Mouse (Mus musculus) embryonic fibroblast, embryonic 13.5 days (primary cell): ENCODE data around the gene Rpusd4. TPM values are rescaled to one million over a fixed set of nuclear protein-coding genes. Genes with fewer than 3 reads are reported as not detected.

ENCODE experiments used
- H3K27ac ChIP-seq: 2 replicates; pipeline ENCODE4 v1.5.1; 2012; ENCODE audit warnings: low read length, control low read depth, inconsistent platforms; ENCODE audit not compliant: insufficient read depth
- H3K4me1 ChIP-seq: 2 replicates; pipeline ENCODE4 v1.6.1; 2011; ENCODE audit warnings: low read length; ENCODE audit not compliant: control insufficient read depth, insufficient read depth
- H3K4me3 ChIP-seq: 2 replicates; pipeline ENCODE4 v1.5.1; 2011; ENCODE audit warnings: mild to moderate bottlenecking, control low read depth, low read length; ENCODE audit not compliant: insufficient read depth
- CTCF ChIP-seq: IDR thresholded peaks from 2 replicates; pipeline ENCODE4 v1.5.1; 2011; ENCODE audit warnings: mild to moderate bottlenecking, control low read depth, low read length, moderate library complexity, borderline replicate concordance; ENCODE audit not compliant: insufficient read depth
- POLR2A ChIP-seq: IDR thresholded peaks from 2 replicates; pipeline ENCODE4 v1.6.1; 2011; ENCODE audit warnings: low read depth, mild to moderate bottlenecking, control low read depth, low read length, moderate library complexity
- polyA plus RNA-seq: library from polyadenylated mRNA; stranded (reverse); fragments of >200 nt; gene quantifications from 2 replicates; pipeline ENCODE4 v1.2.4, GENCODE M21; 2011; ENCODE audit warnings: low read depth; ENCODE audit not compliant: missing spikeins, insufficient read length

The Rpusd4 gene
- polyA plus RNA-seq, 1 experiment = 11.0 TPM

- Histone ChIP-seq H3K4me1 (no peaks in the 10 kb centered on the region), H3K27ac (no peak overlapping the region), H3K4me3 (no peak overlapping the region)
- TF ChIP-seq CTCF (no peak), POLR2A (no peak)
These were observed 10.3 kb upstream of the Rpusd4 start for GRCm38 (mm10) chr9:35257365-35257764.

GRCm38 (mm10) chr9:35262418-35262817 is 5.2 kb upstream of the Rpusd4 start:
- H3K4me1 ChIP-seq = no peaks in the 10 kb centered on the region
- H3K27ac ChIP-seq = no peak overlapping the region
- no peak overlapping the region for H3K4me3 ChIP-seq
- TF ChIP-seq POLR2A (no peak), CTCF (no peak)

GRCm38 (mm10) chr9:35263431-35263830 is 4.2 kb upstream of the Rpusd4 start:
- no peak overlapping the region for H3K4me3 ChIP-seq

GRCm38 (mm10) chr9:35264509-35264908 is 3.2 kb upstream of the Rpusd4 start:
- no peak overlapping the region for H3K4me3 ChIP-seq
- TF ChIP-seq CTCF (no peak), POLR2A (no peak)
- H3K27ac ChIP-seq = no peak overlapping the region
- peaks cover 2% of the 10 kb centered on the region; the same call in 1 of the 2 replicates for H3K4me1 ChIP-seq

More at GRCm38 (mm10) chr9:35263431-35263830, 4.2 kb upstream of the Rpusd4 start:
- Histone ChIP-seq H3K4me1 (no peaks in the 10 kb centered on the region), H3K27ac (no peak overlapping the region)
- TF ChIP-seq CTCF (no peak), POLR2A (no peak)

- H3K4me1 ChIP-seq = peaks cover 2% of the 10 kb centered on the region; the same call in 1 of the 2 replicates
- peak overlapping the region; percentile 61 for H3K4me3 ChIP-seq
- no peak overlapping the region; the same call in 1 of the 2 replicates for H3K27ac ChIP-seq
- no peak for TF ChIP-seq CTCF
- no peak for TF ChIP-seq POLR2A
These were observed 481 bp downstream of the Rpusd4 start for GRCm38 (mm10) chr9:35267976-35268715.

GRCm38 (mm10) chr9:35277855-35278365 is 10.2 kb downstream of the Rpusd4 start:
- Histone ChIP-seq H3K4me1 (no peaks in the 10 kb centered on the region), H3K27ac (no peak overlapping the region)

GRCm38 (mm10) chr9:35278451-35278850 is 10.8 kb downstream of the Rpusd4 start:
- TF ChIP-seq CTCF (no peak), POLR2A (no peak)

More at GRCm38 (mm10) chr9:35277855-35278365, 10.2 kb downstream of the Rpusd4 start:
- no peak for TF ChIP-seq CTCF
- H3K4me3 ChIP-seq = no peak overlapping the region

GRCm38 (mm10) chr9:35282006-35282850 is 14.6 kb downstream of the Rpusd4 start:
- Histone ChIP-seq H3K4me1 (peaks cover 2% of the 10 kb centered on the region; the same call in 1 of the 2 replicates), H3K27ac (no peak overlapping the region), H3K4me3 (no peak overlapping the region)
- TF ChIP-seq POLR2A (no peak), CTCF (no peak)

More at GRCm38 (mm10) chr9:35278451-35278850, 10.8 kb downstream of the Rpusd4 start:
- H3K27ac ChIP-seq = no peak overlapping the region
- peaks cover 2% of the 10 kb centered on the region; the same call in 1 of the 2 replicates for H3K4me1 ChIP-seq
- H3K4me3 ChIP-seq = no peak overlapping the region

GRCm38 (mm10) chr9:35282851-35283200 is 15.2 kb downstream of the Rpusd4 start:
- Histone ChIP-seq H3K4me1 (peaks cover 2% of the 10 kb centered on the region; the same call in 1 of the 2 replicates), H3K4me3 (no peak overlapping the region), H3K27ac (no peak overlapping the region)
- no peak for TF ChIP-seq CTCF
- no peak for TF ChIP-seq POLR2A

- H3K4me1 ChIP-seq = peaks cover 2% of the 10 kb centered on the region; the same call in 1 of the 2 replicates
- H3K4me3 ChIP-seq = no peak overlapping the region
- H3K27ac ChIP-seq = no peak overlapping the region
- TF ChIP-seq POLR2A = no peak
These were observed 15.9 kb downstream of the Rpusd4 start for GRCm38 (mm10) chr9:35283415-35284069.
